Mouse (Mus musculus): ENCODE data around the gene Fam83e.
A peak's percentile ranks its signal among the peaks of the same experiment; 100 is the strongest.

DNA sequence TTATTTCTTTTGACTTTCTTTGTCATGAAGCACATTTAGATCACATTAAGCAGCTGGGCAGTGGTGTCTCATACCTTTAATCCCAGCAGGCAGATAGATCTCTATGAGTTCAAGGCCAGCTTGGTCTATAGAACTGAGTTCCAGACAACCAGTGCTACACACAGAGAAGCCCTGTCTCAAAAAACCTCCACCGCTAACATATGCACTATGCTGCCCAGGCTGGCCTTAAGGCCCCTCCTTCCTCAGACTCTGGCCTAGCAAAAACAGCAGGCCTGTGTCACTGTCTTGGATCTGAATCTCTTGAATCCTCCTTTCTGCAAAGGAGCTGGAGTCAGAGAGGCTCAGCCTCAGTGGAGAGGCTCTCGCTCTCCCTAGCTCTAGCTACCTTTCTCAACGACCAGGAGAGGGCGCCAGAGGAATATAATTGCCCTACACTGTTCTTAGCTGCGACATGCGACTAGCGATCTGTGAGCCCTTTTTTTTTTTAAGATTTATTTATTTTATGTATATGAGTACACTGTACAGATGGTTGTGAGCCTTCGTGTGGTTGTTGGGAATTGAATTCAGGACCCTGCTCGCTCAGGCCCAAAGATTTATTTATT lies 18.3 kb downstream of the Fam83e start:
- TF ChIP-seq CTCF (IDR thresholded peaks at IDR 0.05; ENCODE audit: low read depth, low read length) (peak; percentile 78), POLR2A (IDR thresholded peaks at IDR 0.05; ENCODE audit: extremely low read depth, insufficient read depth, low read length) (no peak)
